Mouse (Mus musculus) embryonic facial prominence, embryonic 14.5 days (tissue): ENCODE measurements around the gene Man1a2. TPM values are rescaled to one million over a fixed set of nuclear protein-coding genes. Genes with fewer than 3 reads are reported as not detected.

Experiments
- ATAC-seq: fragments of 200-750 bp; cut with Nextera tagmentation; 2 replicates; pipeline ENCODE4 v1.8.0; 2017; ENCODE audit warnings: low read depth, moderate number of reproducible peaks, moderate TSS enrichment
- DNase-seq: peaks from one replicate; pipeline ENCODE4 v3.0.0-alpha.2; 2015; ENCODE audit warnings: low spot score
- H3K27ac ChIP-seq: fragments of 300-500 bp; sonication (generic); replicated peaks from 2 replicates; pipeline ENCODE4 v1.5.1; 2014; ENCODE audit warnings: low read depth, mild to moderate bottlenecking, low read length, moderate library complexity
- H3K27me3 ChIP-seq: fragments of 300-500 bp; sonication (generic); replicated peaks from 2 replicates; pipeline ENCODE4 v1.6.1; 2014; ENCODE audit warnings: low read length; ENCODE audit not compliant: control insufficient read depth, insufficient read depth
- H3K36me3 ChIP-seq: fragments of 300-500 bp; sonication (generic); 2 replicates; pipeline ENCODE4 v1.6.1; 2014; ENCODE audit warnings: low read length, mixed read lengths; ENCODE audit not compliant: control insufficient read depth, insufficient read depth
- H3K4me1 ChIP-seq: fragments of 300-500 bp; sonication (generic); 2 replicates; pipeline ENCODE4 v1.6.1; 2014; ENCODE audit warnings: antibody characterized with exemption, low read length; ENCODE audit not compliant: control insufficient read depth, insufficient read depth
- H3K4me2 ChIP-seq: fragments of 300-500 bp; sonication (generic); 2 replicates; pipeline ENCODE4 v1.6.1; 2014; ENCODE audit warnings: low read depth, mild to moderate bottlenecking, low read length, moderate library complexity, mixed read lengths
- H3K4me3 ChIP-seq: fragments of 300-500 bp; sonication (generic); 2 replicates; pipeline ENCODE4 v1.5.1; 2014; ENCODE audit warnings: low read depth, mild to moderate bottlenecking, low read length
- H3K9ac ChIP-seq: fragments of 300-500 bp; sonication (generic); 2 replicates; pipeline ENCODE4 v1.6.1; 2014; ENCODE audit warnings: low read depth, mild to moderate bottlenecking, low read length, moderate library complexity, mixed read lengths
- H3K9me3 ChIP-seq: fragments of 300-500 bp; sonication (generic); 2 replicates; pipeline ENCODE4 v1.6.1; 2016; ENCODE audit warnings: low read length; ENCODE audit not compliant: control insufficient read depth
- WGBS: fragments of 180-500 bp; shearing (Covaris S2); extraction: QIAGEN DNeasy Blood & Tissue Kit; methylation state at CpG from one replicate; pipeline ENCODE4 v1.1.7; 2014; 5-methylcytosine and 5-hydroxymethylcytosine counted together
- polyA plus RNA-seq: library from polyadenylated mRNA; unstranded; fragments of >200 nt; fragmentation: Nextera tagmentation; extraction: Ambion mirVana; gene quantifications from 2 replicates; pipeline ENCODE4 v1.2.1, GENCODE M21; 2014

The Man1a2 gene
- polyA plus RNA-seq, 1 experiment from 2014 or later = 89.7 TPM

DNA sequence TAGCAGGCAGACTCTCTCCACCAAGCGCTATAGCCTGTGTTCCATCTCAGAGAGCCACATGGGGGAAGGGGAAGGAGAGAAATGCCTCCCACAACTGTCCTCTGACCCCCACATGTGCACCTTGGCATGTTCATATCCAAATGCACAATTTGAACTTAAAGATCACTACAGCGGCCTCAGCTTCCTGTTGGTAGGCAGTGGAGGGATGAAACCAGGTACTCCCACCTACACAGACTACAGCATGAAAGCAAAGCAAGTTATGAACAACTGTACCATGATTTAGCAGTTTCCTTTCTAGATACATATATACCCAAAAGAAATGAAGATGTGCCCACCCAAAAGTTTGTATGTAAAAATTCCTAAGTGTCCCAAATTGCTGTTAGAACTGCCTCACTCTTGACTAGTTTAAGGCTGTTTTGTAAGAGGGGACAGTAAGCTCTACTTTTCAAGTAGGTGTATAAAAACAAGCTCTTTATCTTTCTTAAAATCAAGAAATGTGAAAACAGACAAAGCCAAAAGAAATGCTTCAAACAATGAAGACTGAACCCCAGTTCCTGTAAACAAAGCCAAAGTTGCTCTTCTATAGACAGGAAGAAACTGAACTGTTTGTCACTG, 123.6 kb downstream of the Man1a2 start:
- no peak overlapping the region for H3K27ac ChIP-seq
- no peak overlapping the region for H3K4me3 ChIP-seq
- ATAC-seq (no peak), DNase-seq (no peak)
- no peak overlapping the region for H3K9ac ChIP-seq
- no peak overlapping the region for H3K4me2 ChIP-seq
- 95% methylated on average over 2 of the region's 2 CpGs for WGBS
- H3K9me3 ChIP-seq = no peaks in the 10 kb centered on the region
- no peaks in the 10 kb centered on the region for H3K4me1 ChIP-seq
- H3K27me3 ChIP-seq = no peaks in the 10 kb centered on the region
- peaks cover 13% of the 10 kb centered on the region for H3K36me3 ChIP-seq

DNA sequence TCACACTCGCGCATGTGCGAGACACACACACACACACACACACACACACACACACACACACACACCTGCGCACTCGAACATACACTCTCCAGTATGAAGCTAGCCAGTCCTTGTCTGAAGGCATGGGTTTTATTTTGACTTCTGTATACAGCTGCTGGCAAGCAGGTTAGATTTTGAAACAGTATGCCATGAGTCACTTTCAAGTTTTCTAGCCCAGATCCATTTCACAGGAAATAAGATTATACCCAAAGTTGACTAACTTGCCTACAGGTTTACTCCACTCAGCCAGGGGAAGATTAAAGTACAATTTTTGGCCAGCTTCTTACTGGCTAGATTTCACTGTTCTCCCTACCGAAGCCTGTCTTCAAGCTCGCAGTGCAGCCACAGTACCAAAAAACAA, 125.9 kb downstream of the Man1a2 start:
- DNase-seq = no peak
- H3K9ac ChIP-seq = no peak overlapping the region
- no peaks in the 10 kb centered on the region for H3K27me3 ChIP-seq
- H3K4me2 ChIP-seq = no peak overlapping the region
- H3K9me3 ChIP-seq = no peaks in the 10 kb centered on the region
- no peaks in the 10 kb centered on the region for H3K36me3 ChIP-seq
- no peak overlapping the region for H3K4me3 ChIP-seq
- no peaks in the 10 kb centered on the region for H3K4me1 ChIP-seq
- H3K27ac ChIP-seq = no peak overlapping the region
- WGBS = 87% methylated on average over 7 of the region's 7 CpGs
- no peak for ATAC-seq

DNA sequence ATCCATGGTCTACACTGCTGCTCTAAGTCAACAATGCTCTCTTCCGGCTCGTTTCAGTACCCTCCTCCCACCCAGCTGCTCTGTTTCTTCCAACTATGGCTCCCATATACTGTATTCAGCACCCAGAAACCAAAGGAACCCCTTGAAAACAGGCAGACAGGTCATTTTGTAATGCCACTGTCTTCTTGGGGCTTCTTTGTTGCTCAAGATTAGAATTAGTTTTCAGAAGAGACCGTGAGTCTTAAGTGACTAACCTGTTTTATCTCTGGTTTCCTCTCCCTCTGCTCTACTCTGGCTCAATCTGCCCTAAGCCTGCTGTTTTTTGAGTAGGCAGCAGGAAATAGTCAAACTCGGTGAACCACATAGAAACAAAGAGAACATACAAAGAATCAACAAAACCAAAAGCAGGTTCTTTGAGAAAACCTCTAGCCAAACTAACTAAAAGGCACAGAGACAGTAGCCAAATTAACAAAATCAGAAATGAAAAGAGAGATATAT, 127.0 kb downstream of the Man1a2 start:
- Histone ChIP-seq H3K36me3 (no peaks in the 10 kb centered on the region), H3K4me3 (no peak overlapping the region), H3K4me2 (no peak overlapping the region), H3K4me1 (no peaks in the 10 kb centered on the region), H3K27ac (no peak overlapping the region), H3K9me3 (no peaks in the 10 kb centered on the region), H3K27me3 (no peaks in the 10 kb centered on the region), H3K9ac (no peak overlapping the region)
- ATAC-seq (no peak), DNase-seq (no peak)
- WGBS = 71% methylated on average over 4 of the region's 4 CpGs

DNA sequence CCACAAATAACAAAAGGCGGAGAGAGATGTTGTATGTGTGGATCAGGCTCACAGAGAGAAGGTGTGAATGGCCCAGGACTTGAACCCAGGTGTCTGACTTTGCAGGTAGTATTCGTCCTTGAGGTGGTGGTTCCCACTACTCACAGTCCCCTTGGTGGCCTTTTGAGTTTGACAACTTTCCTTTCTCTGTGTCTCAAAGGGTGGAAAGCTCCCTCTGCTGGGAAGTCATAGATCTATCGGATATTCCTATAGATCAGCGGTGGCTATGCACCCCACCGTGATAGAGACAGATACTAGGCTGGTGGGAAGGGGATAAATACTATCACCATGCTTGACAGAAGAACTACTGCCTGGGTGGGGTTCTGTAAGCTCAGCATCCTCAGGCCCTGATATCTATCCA, 130.5 kb downstream of the Man1a2 start:
- no peak overlapping the region for H3K9ac ChIP-seq
- H3K4me3 ChIP-seq = no peak overlapping the region
- H3K27ac ChIP-seq = no peak overlapping the region
- H3K4me1 ChIP-seq = no peaks in the 10 kb centered on the region
- DNase-seq (peak; percentile 60), ATAC-seq (no peak)
- no peak overlapping the region for H3K4me2 ChIP-seq
- WGBS = 43% methylated on average over 5 of the region's 5 CpGs
- no peaks in the 10 kb centered on the region for H3K36me3 ChIP-seq
- no peaks in the 10 kb centered on the region for H3K9me3 ChIP-seq
- H3K27me3 ChIP-seq = no peaks in the 10 kb centered on the region

DNA sequence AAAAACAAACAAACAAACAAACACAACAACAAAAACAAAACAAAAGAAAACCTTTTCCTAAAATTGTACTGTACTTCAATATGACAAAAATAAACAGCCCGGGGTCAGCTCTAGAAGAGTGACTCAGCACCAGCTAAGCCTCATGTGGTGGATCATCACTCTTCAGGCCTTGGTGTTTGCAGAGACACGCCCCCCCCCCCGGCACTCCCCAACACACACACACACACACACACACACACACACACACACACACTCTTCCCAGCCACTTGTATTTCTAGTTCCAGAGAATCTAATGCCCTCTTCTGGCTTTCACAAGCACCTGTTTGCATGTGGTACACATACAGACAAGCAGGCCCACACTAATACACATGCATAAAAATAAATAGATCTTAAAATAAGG, 133.1 kb downstream of the Man1a2 start:
- H3K4me3 ChIP-seq = no peak overlapping the region
- H3K9me3 ChIP-seq = no peaks in the 10 kb centered on the region
- H3K9ac ChIP-seq = no peak overlapping the region
- H3K36me3 ChIP-seq = no peaks in the 10 kb centered on the region
- H3K27ac ChIP-seq = no peak overlapping the region
- DNase-seq (no peak), ATAC-seq (no peak)
- 97% methylated on average over 3 of the region's 3 CpGs for WGBS
- no peaks in the 10 kb centered on the region for H3K4me1 ChIP-seq
- no peaks in the 10 kb centered on the region for H3K27me3 ChIP-seq
- no peak overlapping the region for H3K4me2 ChIP-seq

DNA sequence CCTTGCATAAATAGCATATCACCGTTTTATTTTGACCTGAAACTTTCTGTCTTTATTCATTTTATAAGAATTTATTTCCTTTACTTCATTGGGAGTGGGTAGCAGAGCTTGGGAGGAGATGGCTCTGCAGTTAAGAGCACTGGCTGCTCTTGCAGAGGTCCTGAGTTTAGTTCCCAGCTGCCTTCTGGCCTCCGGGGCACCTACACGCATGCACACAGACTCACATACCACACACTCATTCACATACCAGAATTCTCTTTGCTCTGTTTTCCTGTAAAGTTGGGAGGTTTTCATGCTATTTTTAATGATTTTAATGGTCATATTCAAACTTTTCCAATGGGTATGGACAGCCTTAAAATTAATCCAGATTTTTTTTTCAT, 137.4 kb downstream of the Man1a2 start:
- 67% methylated on average over 3 of the region's 3 CpGs for WGBS
- Histone ChIP-seq H3K27ac (no peak overlapping the region), H3K4me3 (no peak overlapping the region), H3K9ac (no peak overlapping the region), H3K9me3 (no peaks in the 10 kb centered on the region), H3K36me3 (no peaks in the 10 kb centered on the region), H3K27me3 (no peaks in the 10 kb centered on the region), H3K4me2 (no peak overlapping the region), H3K4me1 (no peaks in the 10 kb centered on the region)
- DNase-seq = no peak
- no peak for ATAC-seq

DNA sequence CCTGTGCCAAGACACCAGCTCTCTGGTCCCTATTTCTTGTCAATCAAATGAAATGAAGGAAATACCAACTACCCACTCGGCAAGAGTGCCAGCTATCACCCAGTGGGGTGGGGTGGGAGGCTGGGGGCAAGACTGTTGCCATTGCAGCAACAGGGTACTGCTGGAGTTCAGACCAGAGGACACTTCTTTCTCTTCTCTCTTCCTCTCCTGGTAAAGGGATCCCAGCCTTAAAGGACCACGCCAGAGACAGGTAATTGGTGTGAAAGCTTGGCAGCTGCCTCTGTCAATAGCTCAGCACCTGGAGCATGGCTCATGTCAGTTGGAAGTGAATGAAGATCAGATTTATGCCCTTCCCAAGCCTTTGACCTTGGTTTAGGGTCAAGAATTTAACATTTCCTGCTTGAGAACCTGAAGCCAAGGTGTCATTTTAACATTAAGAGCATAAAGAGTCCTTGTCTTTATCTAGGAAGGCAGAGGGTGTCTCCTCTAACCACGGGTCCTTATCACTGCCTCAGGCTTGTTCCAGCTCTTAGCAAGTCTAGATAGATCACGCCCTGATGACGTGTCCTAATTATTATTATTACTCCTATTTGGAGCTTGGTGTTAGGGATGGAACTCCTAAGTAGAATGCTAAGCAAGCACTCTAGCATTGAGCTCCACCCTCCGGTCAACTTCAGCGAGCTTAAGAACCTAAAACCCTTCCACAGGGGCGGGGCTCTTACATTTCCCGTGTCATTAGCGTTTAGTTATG, 138.0 kb downstream of the Man1a2 start:
- peak; percentile 18 for DNase-seq
- Histone ChIP-seq H3K27ac (no peak overlapping the region), H3K9me3 (no peaks in the 10 kb centered on the region), H3K4me1 (no peaks in the 10 kb centered on the region), H3K9ac (no peak overlapping the region), H3K4me2 (no peak overlapping the region), H3K36me3 (no peaks in the 10 kb centered on the region), H3K27me3 (no peaks in the 10 kb centered on the region), H3K4me3 (no peak overlapping the region)
- WGBS = 60% methylated on average over 10 of the region's 10 CpGs
- ATAC-seq = no peak

DNA sequence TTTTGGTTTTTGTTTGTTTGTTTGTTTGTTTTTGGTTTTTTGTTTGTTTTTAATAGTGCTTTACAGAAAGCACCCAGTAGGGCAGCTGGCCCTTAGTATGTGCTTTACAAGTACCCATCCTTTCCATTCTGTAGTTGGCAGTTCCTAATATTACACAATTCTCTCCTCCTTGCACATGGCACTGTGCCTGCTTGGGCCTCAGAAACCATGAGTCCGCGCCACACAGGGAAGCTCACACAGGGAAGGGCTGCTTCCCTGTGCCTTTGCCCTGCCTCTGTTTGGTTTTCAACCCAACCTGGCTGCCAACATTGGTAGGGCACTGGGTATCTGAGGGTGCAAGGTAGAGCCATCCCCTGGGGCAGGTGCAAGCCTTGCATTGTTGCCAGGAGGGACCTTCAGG, 148.6 kb downstream of the Man1a2 start:
- H3K27me3 ChIP-seq = no peaks in the 10 kb centered on the region
- no peak for DNase-seq
- ATAC-seq = no peak
- H3K4me1 ChIP-seq = no peaks in the 10 kb centered on the region
- no peak overlapping the region for H3K4me3 ChIP-seq
- no peaks in the 10 kb centered on the region for H3K36me3 ChIP-seq
- H3K27ac ChIP-seq = no peak overlapping the region
- WGBS = 100% methylated on average over 2 of the region's 2 CpGs
- H3K9me3 ChIP-seq = no peaks in the 10 kb centered on the region
- no peak overlapping the region for H3K4me2 ChIP-seq
- no peak overlapping the region for H3K9ac ChIP-seq

DNA sequence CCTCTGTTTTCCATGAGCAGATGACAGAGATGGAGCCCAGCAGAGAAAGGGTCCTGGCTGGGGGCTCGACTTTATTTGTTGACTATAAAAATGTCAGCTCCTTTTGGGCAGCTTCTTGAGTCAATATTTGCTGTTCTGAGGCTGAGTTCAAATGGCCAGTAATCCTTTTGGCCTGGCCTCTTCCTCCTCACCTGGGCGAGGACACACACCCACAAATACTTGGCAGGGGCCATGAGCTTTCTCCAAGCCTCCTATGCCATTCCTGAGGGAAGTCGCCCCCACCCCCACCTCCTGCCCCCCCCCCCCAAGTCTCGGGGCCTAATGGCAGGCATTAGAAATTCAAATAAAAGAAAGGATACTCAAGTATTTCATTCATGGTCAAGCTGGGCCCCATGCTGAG, 149.4 kb downstream of the Man1a2 start:
- H3K36me3 ChIP-seq = no peaks in the 10 kb centered on the region
- H3K4me3 ChIP-seq = no peak overlapping the region
- H3K4me1 ChIP-seq = no peaks in the 10 kb centered on the region
- H3K4me2 ChIP-seq = no peak overlapping the region
- H3K27ac ChIP-seq = no peak overlapping the region
- no peaks in the 10 kb centered on the region for H3K9me3 ChIP-seq
- no peak for ATAC-seq
- H3K27me3 ChIP-seq = no peaks in the 10 kb centered on the region
- DNase-seq = no peak
- 76% methylated on average over 4 of the region's 4 CpGs for WGBS
- no peak overlapping the region for H3K9ac ChIP-seq
